In the genomic region with DNA sequence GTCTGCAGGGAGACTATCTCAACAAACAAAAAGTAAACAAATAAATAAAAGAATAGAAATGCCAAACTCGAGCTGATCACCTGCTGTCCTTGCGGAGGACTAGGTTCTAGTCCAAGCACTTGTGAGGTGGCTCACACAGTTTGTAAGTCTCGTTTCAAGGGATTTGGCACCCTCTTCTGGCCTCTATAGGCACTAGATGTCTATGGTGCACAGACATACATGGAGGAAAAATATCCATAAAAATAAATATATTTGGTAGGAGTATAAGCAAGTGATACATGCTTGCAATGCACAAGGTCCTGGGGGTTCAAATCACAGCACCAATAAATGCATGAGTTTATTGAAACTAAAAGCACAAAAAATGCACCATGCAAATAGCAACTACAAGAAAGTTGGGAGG, we compare ENCODE assay signal across 10 mouse cellular contexts. TPM values are rescaled to one million over a fixed set of nuclear protein-coding genes. Genes with fewer than 3 reads are reported as not detected.
DNase-seq lines count a peak whose midpoint lies in the region; ATAC-seq and TF ChIP-seq lines count a peak whose summit lies in the region.
"Had no signal": no experiment of that assay in that cellular context is flagged by ENCODE, and none has a peak within 500 bp of the region (broad histone marks: within the 10 kb centered on the region; RNA-seq: fewer than 3 reads in every experiment).

No protein-coding gene starts in this region.

- TF ChIP-seq EP300 in liver, postnatal 0 days (IDR thresholded peaks at IDR 0.05; ENCODE audit: low read depth) = no peak

- no peak overlapping the region for H3K4me2 ChIP-seq in liver, postnatal 0 days (ENCODE audit: low read depth, low read length)
- no peak overlapping the region for H3K4me2 ChIP-seq in liver, embryonic 11.5 days
- H3K4me2 ChIP-seq: limb, embryonic 12.5 days had no signal

- no peaks in the 10 kb centered on the region for H3K4me1 ChIP-seq in liver, postnatal 0 days (ENCODE audit: insufficient read depth)
- no peaks in the 10 kb centered on the region for H3K4me1 ChIP-seq in liver, embryonic 11.5 days (replicated peaks; ENCODE audit: control insufficient read depth, insufficient read depth, low read length)
- H3K4me1 ChIP-seq in cortical plate, adult 2 months (ENCODE audit: control insufficient read depth, insufficient read depth, low read length) = no peaks in the 10 kb centered on the region
- H3K4me1 ChIP-seq: limb, embryonic 12.5 days had no signal

- H3K9ac ChIP-seq in liver, postnatal 0 days (replicated peaks) = no peak overlapping the region
- H3K9ac ChIP-seq in liver, embryonic 11.5 days (ENCODE audit: low read depth, low read length) = no peak overlapping the region
- H3K9ac ChIP-seq: limb, embryonic 12.5 days had no signal

- DNase-seq in cerebellum, postnatal 14 days = peak; percentile 18 to 29
- DNase-seq in cerebellum, adult 11-12 months = no peak
- DNase-seq in liver, postnatal 0 days = no peak
- no peak for DNase-seq in liver, embryonic 11.5 days (ENCODE audit: low spot score)
- DNase-seq in right cerebral cortex, postnatal 10 days (ENCODE audit: low spot score in 2 of 2) = no peak
- no peak for DNase-seq in T-cell, adult 2 months (ENCODE audit: low spot score)

- no peak overlapping the region for H3K4me3 ChIP-seq in liver, postnatal 0 days (ENCODE audit: low read depth, low read length)
- H3K4me3 ChIP-seq in liver, embryonic 11.5 days (ENCODE audit: low read depth, low read length) = no peak overlapping the region
- H3K4me3 ChIP-seq in cortical plate, adult 2 months (ENCODE audit: insufficient read depth, low read length) = no peak overlapping the region
- H3K4me3 ChIP-seq: limb, embryonic 12.5 days had no signal

- no peak for TF ChIP-seq POLR2A in cortical plate, adult 2 months (IDR thresholded peaks at IDR 0.05; ENCODE audit: extremely low read depth, insufficient read depth, low read length)

- H3K9me3 ChIP-seq in liver, postnatal 0 days (ENCODE audit: low read length) = no peaks in the 10 kb centered on the region
- no peaks in the 10 kb centered on the region for H3K9me3 ChIP-seq in liver, embryonic 11.5 days (ENCODE audit: control insufficient read depth, low read length)
- H3K9me3 ChIP-seq: limb, embryonic 12.5 days had no signal

- 45% methylated on average over 3 of the region's 3 CpGs for WGBS in liver, postnatal 0 days (ENCODE audit: insufficient replicate concordance)
- 52% methylated on average over 3 of the region's 3 CpGs for WGBS in liver, embryonic 11.5 days

- H3K27ac ChIP-seq in liver, postnatal 0 days (ENCODE audit: low read depth) = no peak overlapping the region
- H3K27ac ChIP-seq in liver, embryonic 11.5 days (ENCODE audit: low read depth, low read length) = no peak overlapping the region
- H3K27ac ChIP-seq in cortical plate, adult 2 months (ENCODE audit: insufficient read depth, low read length) = no peak overlapping the region
- H3K27ac ChIP-seq: limb, embryonic 12.5 days had no signal

- no peak for ATAC-seq in liver, postnatal 0 days
- ATAC-seq in liver, embryonic 11.5 days (replicated peaks; ENCODE audit: low FRiP score) = no peak
- ATAC-seq in megakaryocyte progenitor cell, adult 5-6 weeks (replicated peaks; ENCODE audit: poor library complexity) = peak; percentile 88

- H3K27me3 ChIP-seq in liver, postnatal 0 days (ENCODE audit: insufficient read depth, low read length) = no peaks in the 10 kb centered on the region
- H3K27me3 ChIP-seq in liver, embryonic 11.5 days (replicated peaks; ENCODE audit: control insufficient read depth, insufficient read depth, low read length) = no peaks in the 10 kb centered on the region
- H3K27me3 ChIP-seq: limb, embryonic 12.5 days had no signal

- H3K36me3 ChIP-seq in liver, postnatal 0 days (replicated peaks; ENCODE audit: insufficient read depth, low read length) = no peaks in the 10 kb centered on the region
- H3K36me3 ChIP-seq in liver, embryonic 11.5 days (ENCODE audit: control insufficient read depth, insufficient read depth, low read length) = no peaks in the 10 kb centered on the region

- TF ChIP-seq CTCF in liver, postnatal 0 days (IDR thresholded peaks at IDR 0.05; ENCODE audit: low read depth) = peak; percentile 57
- TF ChIP-seq CTCF in cortical plate, adult 2 months (IDR thresholded peaks at IDR 0.05; ENCODE audit: extremely low read depth, insufficient read depth, low read length) = peak; percentile 22; the same call in 1 of the 2 replicates

RNA-seq across cellular contexts. Expression of a gene that starts 7.9 kb away (rescaled TPM):
- 20.6 and 21.6 TPM in 2 replicates for polyA plus RNA-seq in liver, postnatal 0 days (2015; fragmentation: Nextera tagmentation; extraction: Ambion mirVana)
- 10.3 and 12.3 TPM in 2 replicates for polyA plus RNA-seq in liver, embryonic 11.5 days (2014; fragmentation: Nextera tagmentation; extraction: Ambion mirVana)
- polyA plus RNA-seq in cortical plate, adult 2 months (2012; rRNA removed) = 2.0 and 2.3 TPM in 2 replicates
- total RNA-seq in megakaryocyte progenitor cell, adult 5-6 weeks (2015) = 4.5 and 5.4 TPM in 2 replicates
- total RNA-seq in megakaryocyte progenitor cell, adult 5-6 weeks (2017) = 4.1 and 4.8 TPM in 2 replicates

RNA-seq across cellular contexts. Expression of a gene that starts 34.4 kb away (rescaled TPM):
- polyA plus RNA-seq in liver, postnatal 0 days (2015; fragmentation: Nextera tagmentation; extraction: Ambion mirVana) = not detected in 2 replicates
- not detected in 2 replicates for polyA plus RNA-seq in liver, embryonic 11.5 days (2014; fragmentation: Nextera tagmentation; extraction: Ambion mirVana)
- not detected in 2 replicates for polyA plus RNA-seq in cortical plate, adult 2 months (2012; rRNA removed)
- total RNA-seq in megakaryocyte progenitor cell, adult 5-6 weeks (2015) = not detected in 2 replicates
- not detected in 2 replicates for total RNA-seq in megakaryocyte progenitor cell, adult 5-6 weeks (2017)
- total RNA-seq: neutrophil, adult 5-6 weeks had no signal
- polyA plus RNA-seq: limb, embryonic 12.5 days had no signal

RNA-seq across cellular contexts. Expression of a gene that starts 38.6 kb away (rescaled TPM):
- 10.5 and 12.1 TPM in 2 replicates for polyA plus RNA-seq in liver, postnatal 0 days (2015; fragmentation: Nextera tagmentation; extraction: Ambion mirVana)
- polyA plus RNA-seq in liver, embryonic 11.5 days (2014; fragmentation: Nextera tagmentation; extraction: Ambion mirVana) = 20.3 and 22.9 TPM in 2 replicates
- polyA plus RNA-seq in cortical plate, adult 2 months (2012; rRNA removed) = 14.0 and 16.5 TPM in 2 replicates
- total RNA-seq in megakaryocyte progenitor cell, adult 5-6 weeks (2015) = 15.3 and 15.8 TPM in 2 replicates
- 9.0 and 10.8 TPM in 2 replicates for total RNA-seq in megakaryocyte progenitor cell, adult 5-6 weeks (2017)

Comparison
In these comparisons a context has a peak if more than half of its experiments do, and no peak if none do; other contexts are left out.
1. DNase-seq: peak in cerebellum, postnatal 14 days (2 of 2); none in cerebellum, adult 11-12 months (single experiment), liver, postnatal 0 days (single experiment), liver, embryonic 11.5 days (single experiment), right cerebral cortex, postnatal 10 days (0 of 2) and T-cell, adult 2 months (single experiment).